Mouse (Mus musculus): ENCODE results near the gene Gtpbp10. TPM values are rescaled to one million over a fixed set of nuclear protein-coding genes. Genes with fewer than 3 reads are reported as not detected.

The Gtpbp10 gene
- polyA plus RNA-seq, 1 experiment = 1.0 TPM

- Histone ChIP-seq H3K4me1 (ENCODE audit: control insufficient read depth, insufficient read depth, insufficient read length) (no peaks in the 10 kb centered on the region), H3K4me3 (ENCODE audit: extremely low read depth, insufficient read depth, insufficient read length) (no peak overlapping the region), H3K36me3 (ENCODE audit: control insufficient read depth, insufficient read depth, low read length) (peaks cover 4% of the 10 kb centered on the region; the same call in 1 of the 2 replicates), H3K27ac (ENCODE audit: insufficient read depth, low read length) (no peak overlapping the region), H3K27me3 (ENCODE audit: control insufficient read depth, insufficient read depth, low read length) (no peaks in the 10 kb centered on the region)
- WGBS = 69% methylated on average over 1 of the region's 1 CpGs
- TF ChIP-seq POLR2A (IDR thresholded peaks at IDR 0.05; ENCODE audit: low read depth, low read length) (no peak), CTCF (IDR thresholded peaks at IDR 0.05; ENCODE audit: extremely low read depth, insufficient read depth, insufficient read length, insufficient replicate concordance) (no peak)
- DNase-seq (ENCODE audit: low read depth in 1 of 2, low spot score in 2 of 2) = no peak
Observed at GRCm38 (mm10) chr5:5551110-5551509, 8.2 kb downstream of the Gtpbp10 start.

- H3K27me3 ChIP-seq (ENCODE audit: control insufficient read depth, insufficient read depth, low read length) = no peaks in the 10 kb centered on the region
- no peak overlapping the region for H3K27ac ChIP-seq (ENCODE audit: insufficient read depth, low read length)
- H3K4me1 ChIP-seq (ENCODE audit: control insufficient read depth, insufficient read depth, insufficient read length) = no peaks in the 10 kb centered on the region
- no peak overlapping the region for H3K4me3 ChIP-seq (ENCODE audit: extremely low read depth, insufficient read depth, insufficient read length)
- no peak for TF ChIP-seq CTCF (IDR thresholded peaks at IDR 0.05; ENCODE audit: extremely low read depth, insufficient read depth, insufficient read length, insufficient replicate concordance)
- 91% methylated on average over 3 of the region's 3 CpGs for WGBS
- peaks cover 14% of the 10 kb centered on the region for H3K36me3 ChIP-seq (ENCODE audit: control insufficient read depth, insufficient read depth, low read length)
- DNase-seq (ENCODE audit: low read depth in 1 of 2, low spot score in 2 of 2) = no peak
Observed at GRCm38 (mm10) chr5:5540385-5540784, 19.0 kb downstream of the Gtpbp10 start.

GRCm38 (mm10) chr5:5539771-5540170, 19.6 kb downstream of the Gtpbp10 start:
- Histone ChIP-seq H3K36me3 (ENCODE audit: control insufficient read depth, insufficient read depth, low read length) (peaks cover 14% of the 10 kb centered on the region), H3K27me3 (ENCODE audit: control insufficient read depth, insufficient read depth, low read length) (no peaks in the 10 kb centered on the region), H3K4me1 (ENCODE audit: control insufficient read depth, insufficient read depth, insufficient read length) (no peaks in the 10 kb centered on the region), H3K27ac (ENCODE audit: insufficient read depth, low read length) (no peak overlapping the region), H3K4me3 (ENCODE audit: extremely low read depth, insufficient read depth, insufficient read length) (no peak overlapping the region)
- WGBS = 79% methylated on average over 3 of the region's 3 CpGs
- no peak for DNase-seq (ENCODE audit: low read depth in 1 of 2, low spot score in 2 of 2)
- TF ChIP-seq POLR2A (IDR thresholded peaks at IDR 0.05; ENCODE audit: low read depth, low read length) (no peak), CTCF (IDR thresholded peaks at IDR 0.05; ENCODE audit: extremely low read depth, insufficient read depth, insufficient read length, insufficient replicate concordance) (no peak)

GRCm38 (mm10) chr5:5536131-5536530, 23.2 kb downstream of the Gtpbp10 start:
- no peak for DNase-seq (ENCODE audit: low read depth in 1 of 2, low spot score in 2 of 2)
- Histone ChIP-seq H3K4me3 (ENCODE audit: extremely low read depth, insufficient read depth, insufficient read length) (no peak overlapping the region), H3K27ac (ENCODE audit: insufficient read depth, low read length) (no peak overlapping the region), H3K4me1 (ENCODE audit: control insufficient read depth, insufficient read depth, insufficient read length) (no peaks in the 10 kb centered on the region), H3K36me3 (ENCODE audit: control insufficient read depth, insufficient read depth, low read length) (peaks cover 4% of the 10 kb centered on the region; the same call in 1 of the 2 replicates), H3K27me3 (ENCODE audit: control insufficient read depth, insufficient read depth, low read length) (no peaks in the 10 kb centered on the region)
- TF ChIP-seq POLR2A (IDR thresholded peaks at IDR 0.05; ENCODE audit: low read depth, low read length) = no peak
- TF ChIP-seq CTCF (IDR thresholded peaks at IDR 0.05; ENCODE audit: extremely low read depth, insufficient read depth, insufficient read length, insufficient replicate concordance) = no peak
- 89% methylated on average over 1 of the region's 1 CpGs for WGBS

- WGBS = 96% methylated on average over 3 of the region's 3 CpGs
- Histone ChIP-seq H3K4me3 (ENCODE audit: extremely low read depth, insufficient read depth, insufficient read length) (no peak overlapping the region), H3K36me3 (ENCODE audit: control insufficient read depth, insufficient read depth, low read length) (no peaks in the 10 kb centered on the region), H3K27ac (ENCODE audit: insufficient read depth, low read length) (no peak overlapping the region), H3K4me1 (ENCODE audit: control insufficient read depth, insufficient read depth, insufficient read length) (no peaks in the 10 kb centered on the region), H3K27me3 (ENCODE audit: control insufficient read depth, insufficient read depth, low read length) (no peaks in the 10 kb centered on the region)
- TF ChIP-seq POLR2A (IDR thresholded peaks at IDR 0.05; ENCODE audit: low read depth, low read length) = no peak
- TF ChIP-seq CTCF (IDR thresholded peaks at IDR 0.05; ENCODE audit: extremely low read depth, insufficient read depth, insufficient read length, insufficient replicate concordance) = no peak
- DNase-seq (ENCODE audit: low read depth in 1 of 2, low spot score in 2 of 2) = no peak
Observed at GRCm38 (mm10) chr5:5533656-5534420, 25.5 kb downstream of the Gtpbp10 start.

GRCm38 (mm10) chr5:5515411-5515810, 43.9 kb downstream of the Gtpbp10 start:
- H3K27me3 ChIP-seq (ENCODE audit: control insufficient read depth, insufficient read depth, low read length) = peaks cover 8% of the 10 kb centered on the region
- TF ChIP-seq CTCF (IDR thresholded peaks at IDR 0.05; ENCODE audit: extremely low read depth, insufficient read depth, insufficient read length, insufficient replicate concordance) (no peak), POLR2A (IDR thresholded peaks at IDR 0.05; ENCODE audit: low read depth, low read length) (no peak)
- no peak overlapping the region for H3K27ac ChIP-seq (ENCODE audit: insufficient read depth, low read length)
- WGBS = 74% methylated on average over 5 of the region's 5 CpGs
- H3K36me3 ChIP-seq (ENCODE audit: control insufficient read depth, insufficient read depth, low read length) = no peaks in the 10 kb centered on the region
- no peak overlapping the region for H3K4me3 ChIP-seq (ENCODE audit: extremely low read depth, insufficient read depth, insufficient read length)
- no peaks in the 10 kb centered on the region for H3K4me1 ChIP-seq (ENCODE audit: control insufficient read depth, insufficient read depth, insufficient read length)
- no peak for DNase-seq (ENCODE audit: low read depth in 1 of 2, low spot score in 2 of 2)
